Mouse (Mus musculus) erythroid progenitor cell, adult 5-6 weeks (primary cell): ENCODE results near the gene Srek1ip1. TPM values are rescaled to one million over a fixed set of nuclear protein-coding genes. Genes with fewer than 3 reads are reported as not detected.

ENCODE experiments used
- ATAC-seq: replicated peaks from 2 replicates; pipeline ENCODE4 v1.8.0; 2016; ENCODE audit warnings: moderate number of reproducible peaks, mild to moderate bottlenecking, moderate TSS enrichment, inconsistent platforms; ENCODE audit not compliant: poor library complexity, low FRiP score, severe bottlenecking
- total RNA-seq, 2 experiments: library from RNA; stranded (forward) in 1 of 2; stranded (reverse) in 1 of 2; fragments of 150-400 nt in 1 of 2; fragments of 186-747, 209-891 nt in 1 of 2; gene quantifications; 2 replicates each; pipeline versions ENCODE4 v1.2.3 to v1.2.4; 2015 to 2017; ENCODE audit warnings: low replicate concordance in 2 of 2

The Srek1ip1 gene
- total RNA-seq, 2 experiments from 2014 or later, result 6.3 to 30.2 TPM

GRCm38 (mm10) chr13:104832811-104833210 lies 40.5 kb downstream of the Srek1ip1 start:
- ATAC-seq, result no peak

GRCm38 (mm10) chr13:104837628-104838027 lies 45.3 kb downstream of the Srek1ip1 start:
- no peak for ATAC-seq

- ATAC-seq, result no peak
Observed at GRCm38 (mm10) chr13:104841937-104842336, 49.7 kb downstream of the Srek1ip1 start.

- no peak for ATAC-seq
Observed at GRCm38 (mm10) chr13:104843295-104844089, 51.2 kb downstream of the Srek1ip1 start.

GRCm38 (mm10) chr13:104853645-104854044 lies 61.4 kb downstream of the Srek1ip1 start:
- no peak for ATAC-seq

- ATAC-seq, result no peak
Observed at GRCm38 (mm10) chr13:104863127-104863979, 71.1 kb downstream of the Srek1ip1 start, which contains the start of gene Shisal2b. Gene Shisal2b (minus strand): TSS chr13:104863893.

GRCm38 (mm10) chr13:104866726-104867125 lies 74.4 kb downstream of the Srek1ip1 start:
- ATAC-seq, result no peak

- no peak for ATAC-seq
Observed at GRCm38 (mm10) chr13:104869907-104870306, 77.6 kb downstream of the Srek1ip1 start.

GRCm38 (mm10) chr13:104878508-104878907 lies 86.2 kb downstream of the Srek1ip1 start:
- no peak for ATAC-seq

GRCm38 (mm10) chr13:104883566-104884249 lies 91.4 kb downstream of the Srek1ip1 start:
- ATAC-seq, result no peak

GRCm38 (mm10) chr13:104886308-104887032 lies 94.2 kb downstream of the Srek1ip1 start:
- no peak for ATAC-seq

Other genes with a start within 250 kb of the Srek1ip1 start
- 20.5 and 23.9 TPM in 2 replicates for gene Cwc27, start 24.7 kb downstream of the Srek1ip1 start, total RNA-seq (2015; ENCODE audit: low replicate concordance)
- 13.1 and 15.3 TPM in 2 replicates for gene Cwc27, start 24.7 kb downstream of the Srek1ip1 start, total RNA-seq (2017; ENCODE audit: low replicate concordance)
- gene Shisal2b, start 71.4 kb downstream of the Srek1ip1 start, total RNA-seq (2015; ENCODE audit: low replicate concordance), result not detected in 2 replicates
- gene Shisal2b, start 71.4 kb downstream of the Srek1ip1 start, total RNA-seq (2017; ENCODE audit: low replicate concordance), result not detected in 2 replicates